Mouse (Mus musculus): Measurements from ENCODE around the gene Bicd1. TPM values are rescaled to one million over a fixed set of nuclear protein-coding genes. Genes with fewer than 3 reads are reported as not detected.
"Not testable (repeated sequence)": the region's sequence is repeated elsewhere in the genome, so short reads cannot be mapped to it uniquely, and the experiment has no call there.

The Bicd1 gene
- 3.2 and 3.6 TPM in 2 replicates for polyA plus RNA-seq (2015; fragmentation: Nextera tagmentation; extraction: Ambion mirVana)

DNA sequence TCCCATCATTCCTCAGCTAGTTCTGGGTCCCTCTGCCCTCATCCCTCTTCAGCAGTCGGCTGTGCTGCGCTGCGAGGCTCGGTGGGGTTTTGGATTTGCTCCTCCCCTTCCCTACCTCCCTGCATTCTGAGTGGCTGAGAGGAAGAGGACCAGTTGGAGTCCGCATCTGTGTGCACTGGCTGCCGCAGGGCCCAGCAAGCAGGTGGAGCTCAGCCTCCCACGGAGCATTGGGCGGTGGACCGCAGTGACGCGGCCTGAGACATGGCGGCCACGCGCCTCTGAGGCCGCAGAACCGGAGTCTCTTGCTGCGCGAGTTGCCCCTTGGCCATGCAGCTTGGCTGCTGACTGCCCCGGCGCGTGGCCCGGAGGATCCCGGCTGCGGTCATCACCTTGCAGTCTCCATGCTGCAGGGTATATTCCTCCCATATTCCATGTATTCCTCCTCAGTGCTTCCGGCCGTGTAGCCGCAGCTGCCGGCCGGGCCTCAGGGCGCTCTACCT, at the start of gene Bicd1:
Bicd1 (plus strand) TSS at position 54 of the 500 bp plus-strand sequence.
- under 1% methylated on average over 30 of the region's 30 CpGs for WGBS
- Histone ChIP-seq H3K4me3 (replicated peaks) (peak within 1 kb of the TSS; percentile 59), H3K27me3 (no peaks in the 10 kb centered on the region), H3K36me3 (no peaks in the 10 kb centered on the region), H3K4me2 (replicated peaks) (peak within 1 kb of the TSS; percentile 94), H3K9ac (peak within 1 kb of the TSS; percentile 5; the same call in 1 of the 2 replicates), H3K4me1 (peaks cover 12% of the 10 kb centered on the region; the same call in 1 of the 2 replicates), H3K9me3 (replicated peaks) (no peaks in the 10 kb centered on the region), H3K27ac (replicated peaks) (no peak within 1 kb of the TSS)
- ATAC-seq (ENCODE audit: insufficient number of reproducible peaks, low FRiP score, low TSS enrichment, low read depth), result peak; percentile 97

DNA sequence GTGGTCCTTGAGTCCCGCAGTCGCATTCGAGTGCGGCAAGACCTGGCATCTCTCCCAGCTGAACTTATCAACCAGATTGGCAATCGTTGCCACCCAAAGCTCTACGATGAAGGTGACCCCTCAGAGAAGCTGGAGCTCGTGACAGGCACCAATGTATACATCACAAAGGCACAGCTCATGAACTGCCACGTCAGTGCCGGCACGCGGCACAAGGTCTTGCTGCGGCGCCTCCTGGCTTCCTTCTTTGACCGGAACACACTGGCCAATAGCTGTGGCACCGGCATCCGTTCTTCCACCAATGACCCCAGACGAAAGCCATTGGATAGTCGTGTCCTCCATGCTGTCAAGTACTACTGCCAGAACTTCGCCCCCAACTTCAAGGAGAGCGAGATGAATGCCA, 46.2 kb upstream of the Bicd1 start:
- not testable (repeated sequence) for H3K36me3 ChIP-seq; H3K9ac ChIP-seq; ATAC-seq (ENCODE audit: insufficient number of reproducible peaks, low FRiP score, low TSS enrichment, low read depth); H3K4me3 ChIP-seq (replicated peaks); H3K27me3 ChIP-seq; H3K4me2 ChIP-seq (replicated peaks); H3K9me3 ChIP-seq (replicated peaks); H3K27ac ChIP-seq (replicated peaks); H3K4me1 ChIP-seq
- WGBS, result 95% methylated on average over 20 of the region's 20 CpGs

DNA sequence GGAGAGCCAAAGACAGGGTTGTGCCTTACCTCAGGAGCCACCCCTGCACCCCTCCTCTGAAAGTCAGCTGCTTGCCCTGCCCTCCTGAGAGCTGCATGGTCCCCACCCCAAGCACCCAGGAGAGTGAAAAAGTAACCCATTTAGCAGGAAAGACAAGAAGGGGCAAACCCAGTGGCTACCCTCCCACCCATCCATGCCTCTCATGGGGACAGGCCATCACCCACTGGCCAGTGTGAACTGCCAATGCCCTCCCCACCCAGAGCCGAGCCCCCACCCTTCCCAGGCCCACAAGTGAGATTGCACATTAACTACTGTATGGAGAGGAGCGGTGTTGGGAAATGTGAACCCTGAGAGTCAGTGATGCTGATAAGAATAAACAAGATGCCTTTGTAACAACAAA, 42.7 kb upstream of the Bicd1 start:
- not testable (repeated sequence) for H3K4me2 ChIP-seq (replicated peaks); H3K27me3 ChIP-seq; H3K4me1 ChIP-seq; H3K9ac ChIP-seq; H3K9me3 ChIP-seq (replicated peaks); H3K4me3 ChIP-seq (replicated peaks); H3K36me3 ChIP-seq; H3K27ac ChIP-seq (replicated peaks)
- WGBS, result 80% methylated on average over 2 of the region's 2 CpGs
- peak; percentile 56; the same call in 1 of the 2 replicates for ATAC-seq (ENCODE audit: insufficient number of reproducible peaks, low FRiP score, low TSS enrichment, low read depth)

DNA sequence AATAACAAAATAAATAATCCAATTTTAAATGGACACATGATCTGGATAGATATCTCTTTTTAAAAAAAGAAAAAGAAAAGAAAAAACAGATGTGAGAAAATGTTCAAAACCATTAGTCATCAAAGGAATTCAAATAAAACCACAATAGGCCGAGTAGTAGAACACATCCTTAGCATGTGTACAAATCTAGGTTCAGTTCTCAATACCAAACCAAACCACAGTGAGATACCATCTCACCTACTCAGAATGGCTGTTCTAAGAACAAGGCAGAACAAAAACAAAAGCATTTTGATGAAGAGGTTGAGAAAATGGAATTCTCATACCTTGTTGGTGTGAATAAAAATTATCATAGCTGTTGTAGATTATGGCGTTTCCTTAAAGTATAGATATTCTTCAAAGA, 42.3 kb upstream of the Bicd1 start:
- no peak for ATAC-seq (ENCODE audit: insufficient number of reproducible peaks, low FRiP score, low TSS enrichment, low read depth)
- no peak overlapping the region for H3K4me2 ChIP-seq (replicated peaks)
- no peaks in the 10 kb centered on the region for H3K9me3 ChIP-seq (replicated peaks)
- WGBS, result 63% methylated on average over 2 of the region's 2 CpGs
- no peak overlapping the region for H3K4me3 ChIP-seq (replicated peaks)
- no peak overlapping the region for H3K27ac ChIP-seq (replicated peaks)
- H3K27me3 ChIP-seq, result no peaks in the 10 kb centered on the region
- no peaks in the 10 kb centered on the region for H3K4me1 ChIP-seq
- no peak overlapping the region for H3K9ac ChIP-seq
- no peaks in the 10 kb centered on the region for H3K36me3 ChIP-seq

GRCm38 (mm10) chr6:149374986-149375457, 33.7 kb upstream of the Bicd1 start:
- H3K27me3 ChIP-seq, result no peaks in the 10 kb centered on the region
- 54% methylated on average over 2 of the region's 2 CpGs for WGBS
- peak; percentile 63; the same call in 1 of the 2 replicates for ATAC-seq (ENCODE audit: insufficient number of reproducible peaks, low FRiP score, low TSS enrichment, low read depth)
- no peak overlapping the region for H3K4me2 ChIP-seq (replicated peaks)
- H3K36me3 ChIP-seq, result no peaks in the 10 kb centered on the region
- no peaks in the 10 kb centered on the region for H3K4me1 ChIP-seq
- no peak overlapping the region for H3K27ac ChIP-seq (replicated peaks)
- H3K9ac ChIP-seq, result no peak overlapping the region
- H3K9me3 ChIP-seq (replicated peaks), result no peaks in the 10 kb centered on the region
- H3K4me3 ChIP-seq (replicated peaks), result no peak overlapping the region

DNA sequence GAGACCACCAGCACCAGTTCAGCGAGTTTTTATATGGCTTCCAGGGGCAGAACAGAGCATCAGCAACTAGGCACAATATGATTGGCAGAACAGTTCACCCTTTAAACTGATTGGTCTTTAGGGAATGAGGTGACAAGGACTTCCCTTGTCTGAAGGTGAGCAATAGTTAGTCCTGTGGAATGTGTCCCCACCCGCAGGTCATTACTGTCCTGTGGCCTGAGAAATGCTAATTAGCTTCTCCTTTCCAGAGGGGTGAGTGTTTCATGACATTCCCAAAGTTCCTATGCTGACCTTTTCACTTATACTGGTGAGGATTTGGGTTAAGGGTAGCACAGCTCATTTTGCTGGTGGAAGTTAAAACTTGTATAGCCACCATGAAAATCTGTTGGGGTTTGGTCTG, 25.2 kb upstream of the Bicd1 start:
- ATAC-seq (ENCODE audit: insufficient number of reproducible peaks, low FRiP score, low TSS enrichment, low read depth), result no peak
- H3K9me3 ChIP-seq (replicated peaks), result no peaks in the 10 kb centered on the region
- H3K27me3 ChIP-seq, result no peaks in the 10 kb centered on the region
- no peaks in the 10 kb centered on the region for H3K36me3 ChIP-seq
- no peak overlapping the region for H3K27ac ChIP-seq (replicated peaks)
- no peaks in the 10 kb centered on the region for H3K4me1 ChIP-seq
- H3K9ac ChIP-seq, result no peak overlapping the region
- 70% methylated on average over 2 of the region's 2 CpGs for WGBS
- no peak overlapping the region for H3K4me3 ChIP-seq (replicated peaks)
- H3K4me2 ChIP-seq (replicated peaks), result no peak overlapping the region

GRCm38 (mm10) chr6:149386389-149386788, 22.3 kb upstream of the Bicd1 start:
- no peak overlapping the region for H3K4me3 ChIP-seq (replicated peaks)
- ATAC-seq (ENCODE audit: insufficient number of reproducible peaks, low FRiP score, low TSS enrichment, low read depth), result no peak
- H3K27me3 ChIP-seq, result no peaks in the 10 kb centered on the region
- no peaks in the 10 kb centered on the region for H3K4me1 ChIP-seq
- no peak overlapping the region for H3K9ac ChIP-seq
- WGBS, result 36% methylated on average over 3 of the region's 3 CpGs
- H3K27ac ChIP-seq (replicated peaks), result no peak overlapping the region
- no peaks in the 10 kb centered on the region for H3K9me3 ChIP-seq (replicated peaks)
- no peak overlapping the region for H3K4me2 ChIP-seq (replicated peaks)
- no peaks in the 10 kb centered on the region for H3K36me3 ChIP-seq

DNA sequence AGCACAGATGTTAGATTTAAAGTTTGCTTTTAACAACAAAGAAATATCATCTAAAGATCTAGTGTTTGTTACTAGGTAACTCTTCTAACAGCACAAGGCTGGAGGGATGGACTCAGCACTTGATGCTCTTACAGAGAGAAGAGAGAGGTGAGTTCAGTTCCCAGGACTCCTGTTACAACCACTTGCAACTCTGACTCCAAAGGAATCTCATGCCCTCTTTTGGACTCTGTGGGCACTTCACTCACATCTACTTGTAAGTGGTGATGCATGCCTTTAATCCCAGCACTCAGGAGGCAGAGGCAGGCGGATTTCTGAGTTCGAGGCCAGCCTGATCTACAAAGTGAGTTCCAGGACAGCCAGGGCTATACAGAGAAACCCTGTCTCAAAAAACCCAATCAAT, 19.1 kb upstream of the Bicd1 start:
- not testable (repeated sequence) for H3K4me3 ChIP-seq (replicated peaks); H3K36me3 ChIP-seq; H3K9me3 ChIP-seq (replicated peaks); H3K4me1 ChIP-seq; ATAC-seq (ENCODE audit: insufficient number of reproducible peaks, low FRiP score, low TSS enrichment, low read depth); H3K27me3 ChIP-seq; H3K4me2 ChIP-seq (replicated peaks); H3K9ac ChIP-seq; H3K27ac ChIP-seq (replicated peaks)
- 63% methylated on average over 2 of the region's 2 CpGs for WGBS

- no peaks in the 10 kb centered on the region for H3K36me3 ChIP-seq
- H3K4me2 ChIP-seq (replicated peaks), result no peak overlapping the region
- H3K27me3 ChIP-seq, result no peaks in the 10 kb centered on the region
- H3K9me3 ChIP-seq (replicated peaks), result no peaks in the 10 kb centered on the region
- H3K9ac ChIP-seq, result no peak overlapping the region
- no peak for ATAC-seq (ENCODE audit: insufficient number of reproducible peaks, low FRiP score, low TSS enrichment, low read depth)
- no peak overlapping the region for H3K27ac ChIP-seq (replicated peaks)
- H3K4me3 ChIP-seq (replicated peaks), result no peak overlapping the region
- no peaks in the 10 kb centered on the region for H3K4me1 ChIP-seq
Observed at GRCm38 (mm10) chr6:149399396-149399795, 9.3 kb upstream of the Bicd1 start.

- WGBS, result 1% methylated on average over 11 of the region's 11 CpGs
- Histone ChIP-seq H3K4me2 (replicated peaks) (peak overlapping the region; percentile 94), H3K27me3 (no peaks in the 10 kb centered on the region), H3K36me3 (no peaks in the 10 kb centered on the region), H3K4me3 (replicated peaks) (peak overlapping the region; percentile 59), H3K4me1 (peaks cover 12% of the 10 kb centered on the region; the same call in 1 of the 2 replicates), H3K9me3 (replicated peaks) (no peaks in the 10 kb centered on the region), H3K9ac (peak overlapping the region; percentile 5; the same call in 1 of the 2 replicates), H3K27ac (replicated peaks) (no peak overlapping the region)
- 0 out of 2 replicates have a peak, but pooled peaks have one; percentile 39 for ATAC-seq (ENCODE audit: insufficient number of reproducible peaks, low FRiP score, low TSS enrichment, low read depth)
Observed at GRCm38 (mm10) chr6:149409341-149409740, 655 bp downstream of the Bicd1 start.

- Histone ChIP-seq H3K4me3 (replicated peaks) (peak overlapping the region; percentile 59), H3K27me3 (no peaks in the 10 kb centered on the region), H3K9me3 (replicated peaks) (no peaks in the 10 kb centered on the region), H3K9ac (no peak overlapping the region), H3K36me3 (no peaks in the 10 kb centered on the region), H3K27ac (replicated peaks) (no peak overlapping the region), H3K4me1 (peaks cover 12% of the 10 kb centered on the region; the same call in 1 of the 2 replicates), H3K4me2 (replicated peaks) (peak overlapping the region; percentile 94; the same call in 1 of the 2 replicates)
- no peak for ATAC-seq (ENCODE audit: insufficient number of reproducible peaks, low FRiP score, low TSS enrichment, low read depth)
- WGBS, result 12% methylated on average over 4 of the region's 4 CpGs
Observed at GRCm38 (mm10) chr6:149409845-149410244, 1.2 kb downstream of the Bicd1 start.

- H3K27me3 ChIP-seq, result no peaks in the 10 kb centered on the region
- no peaks in the 10 kb centered on the region for H3K36me3 ChIP-seq
- no peak for ATAC-seq (ENCODE audit: insufficient number of reproducible peaks, low FRiP score, low TSS enrichment, low read depth)
- H3K9ac ChIP-seq, result no peak overlapping the region
- H3K27ac ChIP-seq (replicated peaks), result no peak overlapping the region
- peaks cover 12% of the 10 kb centered on the region; the same call in 1 of the 2 replicates for H3K4me1 ChIP-seq
- H3K9me3 ChIP-seq (replicated peaks), result no peaks in the 10 kb centered on the region
- H3K4me3 ChIP-seq (replicated peaks), result no peak overlapping the region
- no peak overlapping the region for H3K4me2 ChIP-seq (replicated peaks)
Observed at GRCm38 (mm10) chr6:149413256-149413655, 4.6 kb downstream of the Bicd1 start.

Measured in embryonic facial prominence, embryonic 15.5 days (tissue).